8 mouse cellular contexts compared by ENCODE assay signal in genomic region chr1:133367606-133368488, GRCm38 (mm10). TPM values are rescaled to one million over a fixed set of nuclear protein-coding genes. Genes with fewer than 3 reads are reported as not detected.
DNase-seq lines count a peak whose midpoint lies in the region; ATAC-seq and TF ChIP-seq lines count a peak whose summit lies in the region.
"Had no signal": no experiment of that assay in that cellular context is flagged by ENCODE, and none has a peak within 500 bp of the region (broad histone marks: within the 10 kb centered on the region; RNA-seq: fewer than 3 reads in every experiment).

No protein-coding gene starts in this region.

- no peak for DNase-seq in lung, embryonic 14.5 days
- no peak for DNase-seq in lung, postnatal 36 days
- peak; percentile 23 for DNase-seq in splenic B cell, adult 2 months (ENCODE audit: low read depth, low spot score)
- DNase-seq in spleen, adult 18-20 months: no peak
- DNase-seq in lung, postnatal 14 days: no peak

- no peaks in the 10 kb centered on the region for H3K9me3 ChIP-seq in lung, embryonic 14.5 days (ENCODE audit: low read depth, low read length)
- no peaks in the 10 kb centered on the region for H3K9me3 ChIP-seq in heart, embryonic 11.5 days (replicated peaks; ENCODE audit: control insufficient read depth, low read length)

- no peak overlapping the region for H3K9ac ChIP-seq in lung, embryonic 14.5 days
- no peak overlapping the region for H3K9ac ChIP-seq in heart, embryonic 11.5 days (ENCODE audit: low read depth, low read length)

- H3K4me2 ChIP-seq in lung, embryonic 14.5 days: peak overlapping the region; percentile 10; the same call in 1 of the 2 replicates
- peak overlapping the region; percentile 27; the same call in 1 of the 2 replicates for H3K4me2 ChIP-seq in heart, embryonic 11.5 days

- H3K36me3 ChIP-seq in lung, embryonic 14.5 days (ENCODE audit: insufficient read depth): no peaks in the 10 kb centered on the region
- no peaks in the 10 kb centered on the region for H3K36me3 ChIP-seq in heart, embryonic 11.5 days (ENCODE audit: control insufficient read depth, insufficient read depth, low read length)
- H3K36me3 ChIP-seq in splenic B cell, adult 2 months (ENCODE audit: control insufficient read depth, insufficient read depth, low read length, poor library complexity, severe bottlenecking): no peaks in the 10 kb centered on the region

- no peak for ATAC-seq in lung, embryonic 14.5 days (ENCODE audit: insufficient read depth)
- ATAC-seq in common myeloid progenitor, adult 5-6 weeks (replicated peaks; ENCODE audit: low read depth, poor library complexity, severe bottlenecking): peak; percentile 70
- no peak for ATAC-seq in heart, embryonic 11.5 days (replicated peaks; ENCODE audit: insufficient number of reproducible peaks, low FRiP score, low TSS enrichment)

- no peak overlapping the region for H3K27ac ChIP-seq in lung, embryonic 14.5 days (ENCODE audit: low read depth)
- no peak overlapping the region for H3K27ac ChIP-seq in heart, embryonic 11.5 days (ENCODE audit: low read depth, low read length)

- WGBS in lung, embryonic 14.5 days: 7% methylated on average over 11 of the region's 11 CpGs
- 4% methylated on average over 11 of the region's 11 CpGs for WGBS in heart, embryonic 11.5 days (ENCODE audit: insufficient replicate concordance)

- TF ChIP-seq CTCF in lung, embryonic 14.5 days (IDR thresholded peaks at IDR 0.05; ENCODE audit: low read depth): no peak

- peaks cover 15% of the 10 kb centered on the region; the same call in 1 of the 2 replicates for H3K27me3 ChIP-seq in lung, embryonic 14.5 days (ENCODE audit: insufficient read depth, low read length)
- peaks cover 33% of the 10 kb centered on the region for H3K27me3 ChIP-seq in heart, embryonic 11.5 days (ENCODE audit: control insufficient read depth, insufficient read depth, low read length)
- peaks cover 5% of the 10 kb centered on the region for H3K27me3 ChIP-seq in splenic B cell, adult 2 months (ENCODE audit: control insufficient read depth, insufficient read depth, low read length, poor library complexity, severe bottlenecking)

- H3K4me3 ChIP-seq in lung, embryonic 14.5 days (ENCODE audit: low read depth, low read length): no peak overlapping the region
- H3K4me3 ChIP-seq in heart, embryonic 11.5 days (ENCODE audit: low read depth, low read length): no peak overlapping the region

- 0 out of 2 replicates have a peak, but pooled peaks cover 5% of the 10 kb centered on the region for H3K4me1 ChIP-seq in lung, embryonic 14.5 days (ENCODE audit: insufficient read depth)
- peaks cover 24% of the 10 kb centered on the region for H3K4me1 ChIP-seq in heart, embryonic 11.5 days (ENCODE audit: control insufficient read depth, insufficient read depth, low read length)

RNA-seq across cellular contexts. Expression of gene Etnk2, which starts 4.5 kb away (rescaled TPM):
- 2.8 and 3.7 TPM in 2 replicates for polyA plus RNA-seq in lung, embryonic 14.5 days (2014; fragmentation: Nextera tagmentation; extraction: Ambion mirVana)
- not detected in 2 replicates for total RNA-seq in common myeloid progenitor, adult 5-6 weeks (2017)
- polyA plus RNA-seq in heart, embryonic 11.5 days (2014; fragmentation: Nextera tagmentation; extraction: Ambion mirVana): 1.5 TPM in 2 replicates

RNA-seq across cellular contexts. Expression of gene Ren1, which starts 17.5 kb away (rescaled TPM):
- polyA plus RNA-seq in lung, embryonic 14.5 days (2014; fragmentation: Nextera tagmentation; extraction: Ambion mirVana): 0.80 and 0.86 TPM in 2 replicates
- total RNA-seq in common myeloid progenitor, adult 5-6 weeks (2017): not detected in 2 replicates
- not detected in 2 replicates for polyA plus RNA-seq in heart, embryonic 11.5 days (2014; fragmentation: Nextera tagmentation; extraction: Ambion mirVana)
- total RNA-seq: left cerebral cortex, postnatal 14 days had no signal

RNA-seq across cellular contexts. Expression of gene Kiss1, which starts 46.2 kb away (rescaled TPM):
- 6.6 and 7.1 TPM in 2 replicates for polyA plus RNA-seq in lung, embryonic 14.5 days (2014; fragmentation: Nextera tagmentation; extraction: Ambion mirVana)
- total RNA-seq in common myeloid progenitor, adult 5-6 weeks (2017): not detected in 2 replicates
- polyA plus RNA-seq in heart, embryonic 11.5 days (2014; fragmentation: Nextera tagmentation; extraction: Ambion mirVana): not detected in 2 replicates

RNA-seq across cellular contexts. Expression of gene Sox13, which starts 56.3 kb away (rescaled TPM):
- 7.8 and 9.4 TPM in 2 replicates for polyA plus RNA-seq in lung, embryonic 14.5 days (2014; fragmentation: Nextera tagmentation; extraction: Ambion mirVana)
- total RNA-seq in common myeloid progenitor, adult 5-6 weeks (2017): 0.49 and 3.1 TPM in 2 replicates
- polyA plus RNA-seq in heart, embryonic 11.5 days (2014; fragmentation: Nextera tagmentation; extraction: Ambion mirVana): 3.3 and 3.7 TPM in 2 replicates

RNA-seq across cellular contexts. Expression of gene Golt1a, which starts 58.2 kb away (rescaled TPM):
- 0.55 and 1.1 TPM in 2 replicates for polyA plus RNA-seq in lung, embryonic 14.5 days (2014; fragmentation: Nextera tagmentation; extraction: Ambion mirVana)
- total RNA-seq in common myeloid progenitor, adult 5-6 weeks (2017): not detected in 2 replicates
- polyA plus RNA-seq in heart, embryonic 11.5 days (2014; fragmentation: Nextera tagmentation; extraction: Ambion mirVana): not detected in 2 replicates
